Mouse (Mus musculus) lung, postnatal 0 days (tissue): Measurements from ENCODE around the gene Slc25a4. TPM values are rescaled to one million over a fixed set of nuclear protein-coding genes. Genes with fewer than 3 reads are reported as not detected.
A peak's percentile ranks its signal among the peaks of the same experiment; 100 is the strongest.
"Not testable (repeated sequence)": the region's sequence is repeated elsewhere in the genome, so short reads cannot be mapped to it uniquely, and the experiment has no call there.

ENCODE experiments used
- ATAC-seq: fragments of 200-750 bp; cut with Nextera tagmentation; 2 replicates; pipeline ENCODE4 v1.8.0; 2017; ENCODE audit warnings: moderate library complexity
- DNase-seq: peaks from one replicate; pipeline ENCODE4 v3.0.0-alpha.2; 2016; ENCODE audit warnings: low spot score
- H3K27ac ChIP-seq: fragments of 300-500 bp; sonication (generic); 2 replicates; pipeline ENCODE4 v1.5.1; 2014; ENCODE audit warnings: antibody characterized with exemption, mild to moderate bottlenecking, low read length, mixed read lengths
- H3K27me3 ChIP-seq: fragments of 300-500 bp; sonication (generic); replicated peaks from 2 replicates; pipeline ENCODE4 v1.6.1; 2014; ENCODE audit warnings: low read length, mixed read lengths; ENCODE audit not compliant: insufficient read depth
- H3K36me3 ChIP-seq: fragments of 300-500 bp; sonication (generic); 2 replicates; pipeline ENCODE4 v1.6.1; 2014; ENCODE audit warnings: low read length, mixed read lengths; ENCODE audit not compliant: insufficient read depth
- H3K4me1 ChIP-seq: fragments of 300-500 bp; sonication (generic); 2 replicates; pipeline ENCODE4 v1.6.1; 2014; ENCODE audit warnings: antibody characterized with exemption, low read depth, low read length, mixed read lengths; ENCODE audit not compliant: insufficient read depth
- H3K4me2 ChIP-seq: fragments of 300-500 bp; sonication (generic); replicated peaks from 2 replicates; pipeline ENCODE4 v1.6.1; 2014; ENCODE audit warnings: low read depth, mild to moderate bottlenecking, low read length, moderate library complexity, mixed read lengths
- H3K4me3 ChIP-seq: fragments of 300-500 bp; sonication (generic); 2 replicates; pipeline ENCODE4 v1.5.1; 2014; ENCODE audit warnings: low read depth, low read length
- H3K9ac ChIP-seq: fragments of 300-500 bp; sonication (generic); replicated peaks from 2 replicates; pipeline ENCODE4 v1.6.1; 2014; ENCODE audit warnings: low read depth, mild to moderate bottlenecking
- H3K9me3 ChIP-seq: fragments of 300-500 bp; sonication (generic); 2 replicates; pipeline ENCODE4 v1.6.1; 2016; ENCODE audit warnings: low read length, mixed read lengths
- CTCF ChIP-seq: IDR thresholded peaks from 2 replicates; pipeline ENCODE4 v1.5.1; 2016; ENCODE audit warnings: antibody characterized with exemption, mild to moderate bottlenecking
- EP300 ChIP-seq: IDR thresholded peaks from 2 replicates; pipeline ENCODE4 v1.6.1; 2016; ENCODE audit warnings: antibody characterized with exemption, mild to moderate bottlenecking, control low read depth
- WGBS: fragments of 180-500 bp; shearing (Covaris S2); extraction: QIAGEN DNeasy Blood & Tissue Kit; methylation state at CpG from one replicate; pipeline ENCODE4 v1.1.7; 2014; 5-methylcytosine and 5-hydroxymethylcytosine counted together
- polyA plus RNA-seq: library from polyadenylated mRNA; unstranded; fragments of >200 nt; fragmentation: Nextera tagmentation; extraction: Ambion mirVana; gene quantifications from 2 replicates; pipeline ENCODE4 v1.2.1, GENCODE M21; 2015

Gene Slc25a4
- polyA plus RNA-seq, 1 experiment from 2014 or later = 307 TPM

- no peaks in the 10 kb centered on the region for H3K9me3 ChIP-seq
- no peaks in the 10 kb centered on the region for H3K27me3 ChIP-seq
- H3K4me3 ChIP-seq = no peak overlapping the region
- no peak overlapping the region for H3K9ac ChIP-seq
- H3K4me1 ChIP-seq = no peaks in the 10 kb centered on the region
- H3K4me2 ChIP-seq = no peak overlapping the region
- WGBS = 17% methylated on average over 13 of the region's 13 CpGs
- peak; percentile 87 for ATAC-seq
- no peaks in the 10 kb centered on the region for H3K36me3 ChIP-seq
- TF ChIP-seq EP300 = no peak
- TF ChIP-seq CTCF = peak; percentile 91
- H3K27ac ChIP-seq = no peak overlapping the region
- peak; percentile 88 for DNase-seq
Measured at GRCm38 (mm10) chr8:46241568-46242374, 30.7 kb upstream of the Slc25a4 start.

GRCm38 (mm10) chr8:46236441-46237223 lies 25.5 kb upstream of the Slc25a4 start:
- H3K36me3 ChIP-seq = no peaks in the 10 kb centered on the region
- H3K4me3 ChIP-seq = no peak overlapping the region
- no peaks in the 10 kb centered on the region for H3K4me1 ChIP-seq
- no peak overlapping the region for H3K27ac ChIP-seq
- H3K4me2 ChIP-seq = no peak overlapping the region
- WGBS = 46% methylated on average over 7 of the region's 7 CpGs
- ATAC-seq = peak; percentile 46; the same call in 1 of the 2 replicates
- no peaks in the 10 kb centered on the region for H3K27me3 ChIP-seq
- no peak for TF ChIP-seq EP300
- peak; percentile 51 for TF ChIP-seq CTCF
- no peak overlapping the region for H3K9ac ChIP-seq
- no peaks in the 10 kb centered on the region for H3K9me3 ChIP-seq
- peak; percentile 63 for DNase-seq

- Histone ChIP-seq H3K4me1 (no peaks in the 10 kb centered on the region), H3K27me3 (no peaks in the 10 kb centered on the region), H3K9me3 (no peaks in the 10 kb centered on the region), H3K9ac (no peak overlapping the region), H3K36me3 (no peaks in the 10 kb centered on the region), H3K27ac (no peak overlapping the region), H3K4me2 (no peak overlapping the region), H3K4me3 (no peak overlapping the region)
- no peak for TF ChIP-seq EP300
- DNase-seq (no peak), ATAC-seq (no peak)
- WGBS = 62% methylated on average over 4 of the region's 4 CpGs
Measured at GRCm38 (mm10) chr8:46234736-46235135, 23.7 kb upstream of the Slc25a4 start.

GRCm38 (mm10) chr8:46232798-46233197 lies 21.7 kb upstream of the Slc25a4 start:
- ATAC-seq = no peak
- Histone ChIP-seq H3K4me1 (no peaks in the 10 kb centered on the region), H3K27ac (no peak overlapping the region), H3K36me3 (no peaks in the 10 kb centered on the region), H3K4me2 (no peak overlapping the region), H3K4me3 (no peak overlapping the region), H3K27me3 (no peaks in the 10 kb centered on the region), H3K9ac (no peak overlapping the region), H3K9me3 (no peaks in the 10 kb centered on the region)
- no peak for TF ChIP-seq EP300
- TF ChIP-seq CTCF = no peak
- WGBS = 54% methylated on average over 8 of the region's 8 CpGs
- DNase-seq = no peak

DNA sequence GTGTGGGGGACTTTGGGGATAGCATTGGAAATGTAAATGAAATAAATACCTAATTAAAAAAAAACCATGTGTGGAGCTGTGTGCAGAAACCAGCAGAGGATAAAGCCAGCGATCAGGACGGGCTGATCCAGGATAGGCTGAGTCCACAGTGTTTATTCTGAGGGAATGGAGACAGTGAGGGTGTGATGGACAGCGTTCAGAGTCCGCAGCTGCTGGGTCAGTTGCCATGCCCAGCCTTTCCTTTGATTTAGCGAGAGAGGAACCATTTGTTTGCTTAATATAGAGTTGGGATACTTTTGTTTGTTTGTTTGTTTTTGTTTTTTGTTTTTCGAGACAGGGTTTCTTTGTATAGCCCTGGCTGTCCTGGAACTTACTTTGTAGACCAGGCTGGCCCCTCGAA lies 20.9 kb upstream of the Slc25a4 start:
- not testable (repeated sequence) for H3K4me1 ChIP-seq, H3K27ac ChIP-seq, H3K9ac ChIP-seq, H3K4me3 ChIP-seq, ATAC-seq, H3K9me3 ChIP-seq, DNase-seq, H3K27me3 ChIP-seq, H3K4me2 ChIP-seq, H3K36me3 ChIP-seq
- 68% methylated on average over 7 of the region's 7 CpGs for WGBS

GRCm38 (mm10) chr8:46226622-46227021 lies 15.5 kb upstream of the Slc25a4 start:
- no peak overlapping the region for H3K4me2 ChIP-seq

More at GRCm38 (mm10) chr8:46226622-46227021, 15.5 kb upstream of the Slc25a4 start:
- no peak for ATAC-seq
- no peak for DNase-seq
- no peaks in the 10 kb centered on the region for H3K36me3 ChIP-seq
- H3K27me3 ChIP-seq = no peaks in the 10 kb centered on the region
- H3K9ac ChIP-seq = no peak overlapping the region
- TF ChIP-seq CTCF (no peak), EP300 (no peak)
- WGBS = 48% methylated on average over 5 of the region's 5 CpGs
- no peaks in the 10 kb centered on the region for H3K9me3 ChIP-seq
- no peak overlapping the region for H3K4me3 ChIP-seq
- no peaks in the 10 kb centered on the region for H3K4me1 ChIP-seq
- no peak overlapping the region for H3K27ac ChIP-seq
